Mouse (Mus musculus) brain, embryonic 18.5 days (tissue): ENCODE results near the gene Ldb2.

ENCODE experiments used
- DNase-seq: peaks from one replicate; pipeline ENCODE4 v3.0.0-alpha.2; 2012; ENCODE audit warnings: low read depth, low spot score

Gene Ldb2

DNA sequence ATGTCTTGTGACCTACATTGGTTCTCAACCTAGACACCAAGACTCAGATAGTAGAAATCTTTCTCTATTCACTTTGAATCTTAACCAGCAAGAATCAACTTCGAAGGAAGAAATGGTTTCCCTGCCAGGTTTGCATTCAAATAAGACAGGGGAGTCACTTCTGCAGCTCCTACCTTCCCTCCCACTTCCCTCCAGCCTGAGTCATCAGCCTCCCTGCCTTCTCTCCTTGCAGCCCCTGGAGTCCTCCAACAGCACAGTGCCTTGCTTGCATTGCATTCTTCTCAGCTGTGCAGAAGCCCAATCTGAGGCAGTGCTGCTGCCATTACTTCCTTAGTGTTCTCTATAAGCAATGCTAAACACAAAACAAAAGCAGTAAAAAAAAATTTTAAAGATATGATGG is 79.6 kb downstream of the Ldb2 start:
- no peak for DNase-seq

DNA sequence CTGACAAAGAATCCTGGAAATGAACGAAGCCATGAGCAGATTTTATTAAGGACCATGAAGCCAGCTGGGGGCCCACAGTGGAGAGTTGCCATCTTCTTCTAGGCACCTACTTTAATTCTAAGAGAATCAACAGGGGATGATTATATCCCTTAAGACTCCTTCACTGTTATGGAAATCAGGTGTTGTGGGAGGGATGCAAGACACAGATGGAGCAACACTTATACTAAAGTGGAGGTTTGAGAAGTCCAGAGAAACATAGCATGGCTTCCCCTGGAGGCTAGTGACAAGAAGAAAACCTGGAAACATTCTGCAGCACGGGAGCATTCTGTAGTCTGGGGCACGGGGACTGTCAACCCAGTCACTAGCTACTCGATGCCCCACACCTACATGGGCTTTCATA is 85.0 kb downstream of the Ldb2 start:
- no peak for DNase-seq

DNA sequence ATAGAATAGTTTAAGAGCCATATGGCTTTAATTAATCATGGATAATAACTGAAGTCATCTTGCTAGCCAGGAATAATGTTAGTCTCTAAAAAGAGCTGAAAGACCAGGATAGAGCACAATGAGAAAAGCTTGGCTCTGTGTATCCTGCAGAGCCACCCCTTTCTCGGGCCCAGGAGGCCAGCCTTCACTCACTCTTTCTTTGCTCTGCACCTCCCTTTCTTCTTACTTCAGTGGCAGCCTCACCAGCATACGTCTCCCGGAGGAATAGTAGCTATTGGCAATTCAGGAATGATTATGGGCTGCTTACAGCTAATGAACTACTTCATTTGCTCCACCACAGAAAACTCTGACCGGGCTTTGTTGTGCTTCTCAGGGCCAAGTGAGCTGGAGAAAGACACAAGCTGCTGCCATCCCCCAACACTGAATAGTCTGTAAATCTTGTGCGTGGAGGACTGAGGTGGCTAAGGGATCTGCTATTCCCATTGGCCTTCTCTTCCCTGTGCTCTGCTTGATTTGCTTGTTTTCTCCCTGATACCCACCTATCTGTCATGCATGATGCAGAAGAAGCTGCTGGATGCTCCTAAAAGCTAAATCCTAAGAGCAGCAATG is 86.2 kb downstream of the Ldb2 start:
- no peak for DNase-seq

DNA sequence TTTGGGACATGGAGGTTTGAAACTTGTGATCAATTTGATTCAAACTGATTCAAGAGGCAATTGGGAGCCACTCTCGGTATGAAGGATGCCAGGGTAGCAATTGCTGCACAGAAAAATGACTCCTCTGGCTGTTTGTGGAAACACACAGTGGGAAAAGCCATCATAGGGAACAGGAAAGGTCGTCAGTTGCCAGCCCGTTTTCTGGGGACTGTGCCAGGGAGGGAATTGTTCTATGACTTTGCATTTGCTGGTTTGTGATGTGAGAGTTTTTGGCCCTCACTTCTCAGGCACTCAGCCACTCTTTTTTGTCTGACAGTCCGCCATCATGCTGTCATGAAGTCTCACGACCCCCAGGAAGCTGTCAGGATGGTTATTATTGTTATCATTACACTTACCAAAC is 88.3 kb downstream of the Ldb2 start:
- no peak for DNase-seq

DNA sequence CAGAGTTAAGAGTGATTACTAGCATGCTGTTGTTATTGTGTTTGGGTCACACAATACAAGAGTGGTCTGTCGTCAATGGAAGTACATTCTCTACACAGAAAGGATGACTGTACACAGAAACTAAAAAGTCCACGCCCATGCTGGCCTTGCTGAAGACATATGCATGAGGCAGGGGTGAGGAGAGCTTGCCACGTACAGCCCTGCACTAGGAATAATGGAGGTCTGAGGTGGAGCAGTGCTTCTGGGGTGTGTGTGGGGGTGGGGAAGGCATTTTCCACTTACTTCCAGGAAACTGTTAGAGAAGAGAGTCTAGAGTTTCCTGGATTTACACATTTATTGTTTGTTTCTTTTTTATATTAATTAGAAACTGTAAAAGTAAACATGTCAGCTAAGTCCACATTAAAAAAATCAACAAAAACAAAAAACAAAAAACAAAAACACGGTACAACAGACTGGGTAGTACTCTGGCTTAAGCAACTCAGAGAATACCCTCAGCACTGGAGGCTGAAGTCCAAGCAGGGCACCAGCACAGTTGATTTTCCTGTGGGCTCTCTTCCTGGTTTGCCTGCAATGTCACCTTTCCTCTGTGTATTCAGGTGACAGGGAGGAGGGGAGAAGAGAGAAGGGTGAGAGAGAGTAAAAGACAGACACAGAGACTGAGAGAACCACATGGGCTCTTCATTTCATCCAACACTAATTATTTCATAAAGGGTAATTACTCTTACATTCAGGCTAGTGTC is 89.2 kb downstream of the Ldb2 start:
- no peak for DNase-seq

DNA sequence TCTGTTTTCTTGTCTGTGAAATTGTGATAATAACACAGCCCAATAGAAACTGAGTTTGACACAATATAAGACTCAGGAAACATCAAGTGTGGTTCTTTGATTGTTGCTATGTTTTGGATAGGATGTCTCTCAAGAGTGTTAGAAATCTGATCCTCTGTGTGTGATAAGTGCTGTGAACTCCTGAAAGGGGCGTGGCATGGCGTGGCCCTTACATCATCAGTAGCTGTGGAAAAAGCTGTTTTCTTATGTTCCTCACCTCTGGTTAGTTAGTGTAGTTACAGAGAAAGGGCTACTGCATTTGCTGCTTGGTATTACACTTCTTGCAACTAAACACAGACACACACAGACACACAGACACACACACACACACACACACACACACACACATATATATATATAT is 90.2 kb downstream of the Ldb2 start:
- DNase-seq = no peak

DNA sequence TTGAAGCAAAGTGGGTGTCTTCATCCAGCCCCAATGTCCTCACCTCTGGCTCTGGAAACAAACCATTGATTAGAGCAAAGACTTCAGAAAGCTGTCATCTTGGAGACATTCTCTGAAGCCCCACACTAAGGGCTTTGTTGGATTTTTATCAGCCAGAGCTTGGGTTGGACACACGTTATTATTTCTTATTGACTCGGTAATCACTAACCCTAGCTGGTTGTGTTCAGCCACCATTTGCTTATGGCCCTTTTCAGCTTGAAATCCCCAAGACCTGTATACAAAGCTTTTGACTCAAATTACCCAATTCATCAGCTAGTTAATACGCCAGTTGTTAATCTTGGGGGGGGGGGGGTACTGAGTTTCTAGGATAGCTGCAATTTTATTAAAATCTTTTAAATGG is 91.5 kb downstream of the Ldb2 start:
- DNase-seq = no peak

DNA sequence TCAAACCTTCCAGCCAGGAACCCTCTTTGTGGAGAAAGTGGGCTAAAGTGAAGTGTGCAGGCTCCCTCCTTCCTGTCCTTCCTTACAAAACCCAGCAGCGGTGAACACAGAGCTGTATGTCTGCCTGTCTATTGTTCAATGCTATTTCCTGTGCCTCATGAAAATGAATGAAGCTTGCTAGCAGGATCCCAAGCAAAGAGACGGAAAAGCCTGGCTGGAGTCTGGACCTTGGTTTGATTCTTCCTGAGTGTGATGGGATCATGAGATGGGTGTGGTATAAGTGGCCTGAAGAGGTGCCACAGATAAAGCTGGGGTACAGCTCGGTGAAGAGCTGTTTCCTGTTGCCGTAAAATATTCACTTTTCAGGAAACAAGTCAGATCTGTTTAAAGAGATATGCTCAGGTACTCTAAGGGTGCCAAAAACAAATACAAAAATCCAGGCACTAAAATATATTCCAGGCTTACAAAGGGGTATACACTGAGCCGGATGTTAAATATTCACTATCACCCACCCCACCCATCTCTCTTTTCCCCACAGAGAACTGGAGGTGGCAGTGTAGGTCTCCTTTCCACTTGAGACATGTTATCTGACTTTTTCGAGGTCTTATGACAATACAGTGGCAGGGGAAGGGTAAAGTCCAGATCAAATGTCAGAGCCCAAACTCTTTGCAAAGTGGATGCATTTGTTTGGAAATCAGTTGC is 92.3 kb downstream of the Ldb2 start:
- DNase-seq = no peak

DNA sequence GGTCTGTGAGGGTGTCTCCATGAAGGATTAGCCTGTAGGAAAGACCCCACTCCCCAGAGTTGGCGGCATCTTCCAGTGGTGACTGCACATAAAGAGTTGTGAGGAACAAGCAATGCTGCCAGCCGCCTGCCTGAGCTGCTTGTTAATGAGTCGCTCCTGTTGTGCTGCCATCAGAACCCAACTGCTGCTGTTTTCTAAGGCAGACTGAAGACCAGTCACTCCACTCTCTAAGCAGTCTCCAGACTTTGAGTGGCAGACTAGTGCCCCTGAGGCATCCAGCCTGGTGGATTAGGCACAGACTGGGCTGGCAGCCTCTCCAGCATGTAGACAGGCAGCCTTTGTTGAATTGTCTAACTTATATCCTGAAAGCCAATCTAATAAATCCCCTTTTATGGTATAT is 101.5 kb downstream of the Ldb2 start:
- DNase-seq = no peak

DNA sequence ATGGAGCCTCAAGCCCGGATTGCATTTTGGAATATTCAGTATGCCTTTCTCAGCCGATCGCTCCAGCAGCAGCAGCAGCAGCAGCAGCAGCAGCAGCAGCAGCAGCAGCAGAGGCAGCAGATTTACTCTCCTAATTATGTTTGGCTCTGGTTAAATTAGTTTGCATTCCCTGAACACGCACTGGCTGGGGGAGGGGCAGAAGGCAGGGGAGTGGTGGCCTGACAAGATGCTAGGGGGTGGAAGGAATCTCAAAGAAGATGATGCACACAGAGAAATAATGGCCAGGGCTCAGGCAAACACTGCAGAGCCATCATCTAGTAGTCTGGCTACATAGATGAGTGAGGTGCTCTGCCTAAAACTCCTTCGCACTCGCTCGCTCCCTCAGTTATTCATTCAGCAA is 102.9 kb downstream of the Ldb2 start:
- no peak for DNase-seq

DNA sequence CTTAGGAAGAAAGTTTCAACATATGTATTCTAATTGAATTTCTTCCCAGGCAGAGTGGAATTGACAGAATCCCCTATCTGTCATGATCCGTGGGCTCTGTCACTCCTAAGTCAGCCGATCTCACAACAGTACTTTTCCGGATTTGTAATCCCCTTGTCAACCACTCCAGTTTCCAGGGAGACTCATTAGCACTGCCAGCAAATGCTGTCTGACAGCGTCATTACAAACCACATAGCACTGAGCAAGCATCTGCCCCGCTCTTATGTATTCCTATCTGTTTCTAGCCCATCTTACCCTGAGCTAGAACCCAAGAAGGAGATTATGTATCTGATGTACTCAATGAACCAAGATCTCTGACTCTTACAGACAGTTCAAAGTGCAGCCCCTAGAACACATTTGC is 105.8 kb downstream of the Ldb2 start:
- DNase-seq = no peak

DNA sequence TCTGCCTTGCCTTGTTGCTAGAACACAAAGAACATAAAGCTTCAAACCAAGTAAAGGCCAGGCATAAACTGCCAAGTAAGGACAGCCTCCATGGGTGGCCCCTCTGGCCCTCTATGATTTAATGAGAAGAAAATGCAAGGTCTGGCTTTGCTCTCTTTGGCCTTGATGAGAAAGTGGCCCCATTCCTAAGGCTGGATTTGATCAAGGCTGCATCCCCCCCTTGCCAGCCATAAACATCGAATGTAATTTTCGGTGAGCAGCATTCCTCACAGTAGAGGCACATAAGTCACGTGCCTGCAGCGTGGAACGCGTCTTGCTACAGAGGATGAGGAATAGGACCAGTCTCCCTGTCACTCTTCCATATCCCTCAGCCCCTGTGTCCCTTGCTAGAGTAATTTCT is 113.1 kb downstream of the Ldb2 start:
- no peak for DNase-seq

DNA sequence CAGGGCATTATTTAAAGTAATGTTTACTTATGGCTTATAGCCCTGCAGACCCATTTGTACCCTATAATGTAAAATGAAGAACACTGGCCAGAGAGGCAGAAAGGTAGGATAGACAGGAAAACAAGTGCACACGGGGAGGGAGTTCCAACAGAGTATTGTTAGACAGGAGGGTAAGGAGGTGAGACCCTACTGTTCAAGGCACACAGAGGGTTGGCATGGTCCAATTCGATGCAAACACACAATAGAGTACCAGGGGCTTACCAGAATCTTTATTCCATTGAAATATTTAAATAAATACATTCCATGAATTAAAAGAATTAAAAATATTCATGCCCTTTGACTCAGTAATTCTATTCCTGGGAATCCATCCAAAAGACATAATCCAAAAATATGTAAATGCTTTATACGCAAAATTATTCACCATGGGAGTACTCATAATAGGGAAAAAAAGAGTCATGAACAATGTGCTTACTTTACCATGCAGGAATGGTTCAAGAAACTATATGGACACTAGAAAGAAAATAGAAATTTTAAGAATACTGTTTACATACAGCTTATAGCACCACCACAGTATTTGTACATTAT is 118.3 kb downstream of the Ldb2 start:
- DNase-seq = no peak

DNA sequence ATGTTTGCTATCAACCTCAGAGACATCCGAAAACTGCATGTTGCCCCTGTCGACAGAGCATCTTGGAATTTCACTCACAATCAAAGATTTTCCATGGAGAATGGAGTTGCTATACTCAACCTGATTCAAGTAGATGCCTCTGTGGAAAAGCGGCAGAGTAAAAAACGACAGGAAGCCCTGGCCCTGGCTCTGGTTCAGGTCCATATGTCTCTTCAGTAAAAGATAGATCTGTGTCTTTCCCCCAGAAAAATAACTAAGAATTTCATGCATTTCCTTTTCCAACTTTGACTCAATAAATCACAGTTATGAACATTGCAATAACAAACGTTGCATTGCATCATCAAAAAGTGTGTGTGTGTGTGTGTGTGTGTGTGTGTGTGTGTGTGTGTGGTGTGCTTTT is 121.7 kb downstream of the Ldb2 start:
- DNase-seq = no peak

DNA sequence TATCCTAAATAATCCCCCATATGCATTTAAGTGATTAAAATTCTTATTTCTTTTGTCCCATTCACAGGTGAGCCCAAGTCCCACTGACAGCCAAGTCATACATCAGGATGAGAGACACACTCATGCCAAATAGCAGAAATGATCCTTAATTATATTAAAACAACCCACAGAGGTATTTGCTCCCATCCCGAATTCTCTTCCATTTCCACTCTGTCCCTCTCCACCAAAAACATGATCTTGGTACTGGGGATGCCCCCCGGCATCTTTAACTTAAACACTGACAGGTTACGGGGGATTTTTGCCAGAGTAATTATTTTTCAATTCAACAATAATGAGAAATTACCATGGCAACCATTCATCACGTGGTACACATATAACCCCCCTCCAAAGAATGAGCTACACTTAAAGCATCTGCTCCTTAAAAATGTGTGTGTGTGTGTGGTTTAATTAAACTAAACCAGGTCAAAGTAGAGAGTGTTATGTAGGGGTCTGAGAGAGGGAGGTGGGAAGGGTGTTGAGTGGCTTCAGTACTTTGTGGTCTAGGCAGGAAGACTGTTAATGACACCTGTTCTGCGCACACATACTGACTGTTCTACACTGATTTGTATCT is 123.2 kb downstream of the Ldb2 start:
- no peak for DNase-seq

DNA sequence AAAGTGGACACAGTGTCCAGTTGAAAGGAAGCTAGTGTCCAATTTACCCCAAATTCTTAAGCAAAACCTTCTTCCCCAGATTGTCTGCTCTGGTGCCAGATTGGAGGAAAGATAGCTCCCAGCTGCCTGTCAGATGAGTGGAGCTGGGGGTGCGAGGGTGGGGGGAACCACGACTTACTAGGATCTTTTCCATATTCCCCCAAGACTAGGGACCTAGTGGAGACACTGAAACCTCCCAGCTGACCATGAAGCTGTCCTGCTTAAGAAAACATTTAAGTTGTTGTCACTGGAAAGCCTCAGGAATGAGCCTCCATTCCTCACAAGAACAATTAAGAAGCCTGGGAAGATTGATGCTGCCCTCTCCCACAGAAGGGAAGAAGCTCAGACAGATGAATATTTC is 129.1 kb downstream of the Ldb2 start:
- DNase-seq = no peak

DNA sequence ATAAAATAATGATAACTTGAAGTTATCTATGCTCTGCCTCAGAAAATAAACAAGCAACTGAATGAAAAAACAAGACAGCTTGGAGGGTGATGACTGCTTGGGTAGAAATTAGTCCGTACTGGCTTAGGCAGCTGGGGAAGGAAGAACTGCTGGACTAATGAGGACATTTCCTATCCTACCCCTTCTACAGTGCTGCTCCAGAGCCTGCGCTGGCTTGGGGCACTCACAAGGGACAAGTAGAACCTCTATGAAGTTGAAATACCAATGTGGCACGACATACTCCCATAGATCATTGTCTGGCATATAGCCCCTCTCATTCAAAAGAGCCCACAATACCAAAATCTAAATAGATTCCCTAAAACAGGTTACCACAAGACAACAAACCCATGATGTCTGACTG is 131.6 kb downstream of the Ldb2 start:
- no peak for DNase-seq

DNA sequence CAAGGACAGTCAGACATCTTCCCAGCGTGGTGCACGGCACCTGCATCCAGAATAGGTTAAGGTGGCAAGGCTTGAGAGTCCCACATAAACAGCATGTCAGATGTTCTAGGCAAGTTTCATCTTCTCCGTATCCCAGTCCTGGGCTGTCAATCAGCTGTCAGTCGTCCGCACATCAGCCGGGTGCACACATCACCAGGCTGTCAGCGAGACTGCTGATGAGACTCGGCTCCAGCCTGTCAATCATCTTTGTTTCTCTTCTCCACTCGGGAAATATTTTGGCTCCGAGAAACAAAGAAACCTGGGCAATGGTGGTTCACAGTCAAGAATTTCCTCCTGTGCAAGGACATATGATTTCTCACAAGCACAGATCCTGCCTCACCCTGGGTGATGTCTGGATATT is 132.1 kb downstream of the Ldb2 start:
- DNase-seq = no peak

DNA sequence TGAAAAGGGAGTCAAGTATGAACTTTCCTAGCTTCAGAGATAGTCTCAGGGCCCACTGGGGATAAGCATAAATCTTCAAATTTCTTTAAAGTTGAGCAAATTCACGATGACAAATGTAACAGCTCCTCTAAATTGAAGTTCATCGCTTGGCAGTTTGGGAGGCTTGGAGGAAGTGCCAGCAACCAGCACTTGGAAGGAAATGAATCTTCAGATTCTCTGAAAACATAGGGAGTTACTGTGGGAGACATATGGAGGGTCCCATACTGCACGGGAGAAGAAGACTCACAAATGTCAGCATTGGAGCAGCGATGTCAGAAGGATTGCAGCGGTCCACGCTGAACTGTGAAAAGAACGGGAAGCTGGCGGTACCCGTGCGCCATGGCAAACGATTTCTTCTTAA is 139.8 kb downstream of the Ldb2 start:
- no peak for DNase-seq

DNA sequence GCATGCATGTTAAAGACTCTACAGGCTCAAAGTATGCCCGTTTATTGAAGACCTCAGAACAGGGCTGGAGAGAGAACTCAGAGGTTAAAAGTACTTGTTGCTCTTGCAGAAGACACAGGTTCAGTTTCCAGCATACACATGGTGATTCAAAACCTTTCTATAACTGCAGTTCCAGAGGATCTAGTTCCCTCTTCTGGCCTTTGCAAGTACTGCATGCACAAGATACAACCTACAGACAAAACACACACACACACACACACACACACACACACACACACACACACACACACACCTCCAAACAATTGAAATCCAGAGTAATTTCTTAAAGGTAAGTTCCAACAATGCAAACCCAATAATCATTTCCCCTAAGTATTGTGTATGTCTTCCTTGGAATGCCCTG is 142.8 kb downstream of the Ldb2 start:
- no peak for DNase-seq

DNA sequence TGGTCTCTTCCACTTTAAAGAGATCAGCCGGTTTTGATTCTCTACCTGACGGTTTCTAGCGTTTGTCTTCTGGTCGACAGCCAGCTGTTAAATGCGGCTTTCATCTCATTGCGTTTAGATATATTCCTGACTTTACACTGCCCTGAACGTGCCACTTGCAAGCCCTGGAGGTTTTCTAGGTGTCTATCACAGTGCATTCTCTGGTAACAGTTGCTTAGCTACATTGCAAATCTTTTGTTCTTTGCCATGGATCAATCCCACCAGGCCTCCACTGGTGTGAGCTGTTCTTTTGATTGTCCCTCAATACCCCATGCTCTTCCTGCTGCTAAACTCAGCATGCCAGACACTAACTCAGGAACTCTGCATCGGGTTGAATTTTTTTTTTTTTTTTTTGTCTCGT is 145.1 kb downstream of the Ldb2 start:
- DNase-seq = no peak

DNA sequence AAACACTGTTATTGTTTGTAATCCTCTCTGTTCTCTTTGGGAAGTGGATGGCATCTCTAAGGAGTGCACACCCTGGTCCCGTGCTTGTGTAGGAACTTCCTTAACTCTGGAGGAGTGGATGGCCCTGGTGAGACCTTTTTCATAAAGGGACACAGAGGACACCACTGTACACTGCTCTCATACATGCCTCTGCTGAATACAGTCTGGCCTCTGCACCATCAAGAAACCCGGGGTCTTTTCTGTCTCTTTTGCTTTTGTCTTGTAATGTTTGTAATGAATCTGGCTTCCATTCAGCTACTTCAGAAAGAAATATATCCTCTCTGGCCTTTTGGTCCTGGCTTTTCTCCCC is 152.7 kb downstream of the Ldb2 start:
- no peak for DNase-seq
